Mouse (Mus musculus) spleen, adult 2 months (tissue): ENCODE data around the gene Cbr4.

ENCODE experiments used
- CTCF ChIP-seq: fragments of 200-500 bp; IDR thresholded peaks from 2 replicates; pipeline ENCODE4 v1.5.1; 2011; ENCODE audit warnings: mild to moderate bottlenecking, inconsistent platforms; ENCODE audit not compliant: insufficient read depth, insufficient read length, insufficient replicate concordance; ENCODE audit errors: extremely low read depth
- POLR2A ChIP-seq: fragments of 200-500 bp; IDR thresholded peaks from 2 replicates; pipeline ENCODE4 v1.6.1; 2011; ENCODE audit warnings: low read depth, low read length, inconsistent platforms

DNA sequence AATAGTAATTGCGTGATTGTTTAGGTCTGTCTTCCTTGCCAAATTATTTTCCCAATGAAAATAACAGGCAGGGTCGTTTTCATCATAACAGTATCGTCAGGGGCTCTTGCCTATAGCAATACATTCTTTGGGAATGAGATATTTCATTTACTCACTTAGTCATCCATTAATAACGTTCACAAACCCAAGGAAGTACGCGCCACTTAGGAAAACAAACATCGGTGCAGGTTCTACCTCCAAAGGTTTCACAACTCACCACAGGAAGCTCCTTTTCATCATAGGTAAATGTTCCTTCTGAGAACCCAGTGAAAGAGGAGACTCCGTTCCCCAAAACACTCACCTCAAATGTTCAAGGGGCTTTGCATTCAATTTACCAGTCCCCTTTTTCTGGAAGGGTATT is 8.7 kb upstream of the Cbr4 start:
- TF ChIP-seq CTCF (no peak), POLR2A (no peak)
